Mouse (Mus musculus): ENCODE data around the gene Hspb9. TPM values are rescaled to one million over a fixed set of nuclear protein-coding genes. Genes with fewer than 3 reads are reported as not detected.

Hspb9 gene
- not detected in 2 replicates for polyA plus RNA-seq (2014; fragmentation: Nextera tagmentation; extraction: Ambion mirVana)

- H3K27ac ChIP-seq (replicated peaks; ENCODE audit: low read depth, low read length) = no peak within 1 kb of the TSS; the same call in 1 of the 2 replicates
- H3K4me1 ChIP-seq (ENCODE audit: control insufficient read depth, insufficient read depth, low read length) = peaks cover 9% of the 10 kb centered on the region
These were observed at the start of gene Hspb9 for GRCm38 (mm10) chr11:100713735-100714533. Gene Hspb9, plus strand, starts transcription at chr11:100713850.

GRCm38 (mm10) chr11:100671049-100671448 is 42.6 kb upstream of the Hspb9 start:
- Histone ChIP-seq H3K36me3 (replicated peaks; ENCODE audit: control insufficient read depth, insufficient read depth, low read depth, low read length) (no peaks in the 10 kb centered on the region), H3K9ac (replicated peaks; ENCODE audit: low read length) (no peak overlapping the region), H3K4me2 (ENCODE audit: low read depth, low read length) (no peak overlapping the region), H3K27me3 (ENCODE audit: control insufficient read depth, insufficient read depth, low read length) (no peaks in the 10 kb centered on the region), H3K4me1 (ENCODE audit: control insufficient read depth, insufficient read depth, low read length) (no peaks in the 10 kb centered on the region), H3K9me3 (replicated peaks; ENCODE audit: control insufficient read depth, low read length) (no peaks in the 10 kb centered on the region), H3K27ac (replicated peaks; ENCODE audit: low read depth, low read length) (no peak overlapping the region), H3K4me3 (ENCODE audit: low read depth, low read length) (no peak overlapping the region)
- DNase-seq (ENCODE audit: low spot score) (no peak), ATAC-seq (replicated peaks; ENCODE audit: insufficient number of reproducible peaks, low FRiP score, low TSS enrichment, low read depth) (no peak)
- 83% methylated on average over 1 of the region's 1 CpGs for WGBS

More at GRCm38 (mm10) chr11:100713735-100714533, at the start of gene Hspb9:
- DNase-seq (ENCODE audit: low spot score) (peak; percentile 74), ATAC-seq (replicated peaks; ENCODE audit: insufficient number of reproducible peaks, low FRiP score, low TSS enrichment, low read depth) (no peak)
- Histone ChIP-seq H3K9me3 (replicated peaks; ENCODE audit: control insufficient read depth, low read length) (no peaks in the 10 kb centered on the region), H3K4me2 (ENCODE audit: low read depth, low read length) (peak within 1 kb of the TSS; percentile 37), H3K27me3 (ENCODE audit: control insufficient read depth, insufficient read depth, low read length) (no peaks in the 10 kb centered on the region), H3K4me3 (ENCODE audit: low read depth, low read length) (peak within 1 kb of the TSS; percentile 16), H3K36me3 (replicated peaks; ENCODE audit: control insufficient read depth, insufficient read depth, low read depth, low read length) (peaks cover 7% of the 10 kb centered on the region), H3K9ac (replicated peaks; ENCODE audit: low read length) (peak within 1 kb of the TSS; percentile 59)
- 2% methylated on average over 38 of the region's 38 CpGs for WGBS

GRCm38 (mm10) chr11:100671956-100672355 is 41.7 kb upstream of the Hspb9 start:
- H3K36me3 ChIP-seq (replicated peaks; ENCODE audit: control insufficient read depth, insufficient read depth, low read depth, low read length) = no peaks in the 10 kb centered on the region
- no peaks in the 10 kb centered on the region for H3K9me3 ChIP-seq (replicated peaks; ENCODE audit: control insufficient read depth, low read length)
- no peaks in the 10 kb centered on the region for H3K27me3 ChIP-seq (ENCODE audit: control insufficient read depth, insufficient read depth, low read length)
- DNase-seq (ENCODE audit: low spot score) (no peak), ATAC-seq (replicated peaks; ENCODE audit: insufficient number of reproducible peaks, low FRiP score, low TSS enrichment, low read depth) (no peak)
- H3K4me2 ChIP-seq (ENCODE audit: low read depth, low read length) = no peak overlapping the region
- no peak overlapping the region for H3K27ac ChIP-seq (replicated peaks; ENCODE audit: low read depth, low read length)
- H3K9ac ChIP-seq (replicated peaks; ENCODE audit: low read length) = no peak overlapping the region
- 89% methylated on average over 2 of the region's 2 CpGs for WGBS
- H3K4me1 ChIP-seq (ENCODE audit: control insufficient read depth, insufficient read depth, low read length) = no peaks in the 10 kb centered on the region
- H3K4me3 ChIP-seq (ENCODE audit: low read depth, low read length) = no peak overlapping the region

GRCm38 (mm10) chr11:100673169-100673568 is 40.5 kb upstream of the Hspb9 start:
- H3K4me2 ChIP-seq (ENCODE audit: low read depth, low read length) = peak overlapping the region; percentile 38
- WGBS = 1% methylated on average over 23 of the region's 23 CpGs
- no peaks in the 10 kb centered on the region for H3K36me3 ChIP-seq (replicated peaks; ENCODE audit: control insufficient read depth, insufficient read depth, low read depth, low read length)
- DNase-seq (ENCODE audit: low spot score) (peak; percentile 35), ATAC-seq (replicated peaks; ENCODE audit: insufficient number of reproducible peaks, low FRiP score, low TSS enrichment, low read depth) (no peak)
- H3K27ac ChIP-seq (replicated peaks; ENCODE audit: low read depth, low read length) = no peak overlapping the region
- H3K9me3 ChIP-seq (replicated peaks; ENCODE audit: control insufficient read depth, low read length) = no peaks in the 10 kb centered on the region
- H3K4me1 ChIP-seq (ENCODE audit: control insufficient read depth, insufficient read depth, low read length) = no peaks in the 10 kb centered on the region
- peak overlapping the region; percentile 6; the same call in 1 of the 2 replicates for H3K4me3 ChIP-seq (ENCODE audit: low read depth, low read length)
- peak overlapping the region; percentile 61 for H3K9ac ChIP-seq (replicated peaks; ENCODE audit: low read length)
- no peaks in the 10 kb centered on the region for H3K27me3 ChIP-seq (ENCODE audit: control insufficient read depth, insufficient read depth, low read length)

- 54% methylated on average over 7 of the region's 7 CpGs for WGBS
- H3K4me3 ChIP-seq (ENCODE audit: low read depth, low read length) = no peak overlapping the region
- H3K27ac ChIP-seq (replicated peaks; ENCODE audit: low read depth, low read length) = no peak overlapping the region
- ATAC-seq (replicated peaks; ENCODE audit: insufficient number of reproducible peaks, low FRiP score, low TSS enrichment, low read depth) (no peak), DNase-seq (ENCODE audit: low spot score) (no peak)
- H3K36me3 ChIP-seq (replicated peaks; ENCODE audit: control insufficient read depth, insufficient read depth, low read depth, low read length) = no peaks in the 10 kb centered on the region
- no peaks in the 10 kb centered on the region for H3K9me3 ChIP-seq (replicated peaks; ENCODE audit: control insufficient read depth, low read length)
- H3K4me1 ChIP-seq (ENCODE audit: control insufficient read depth, insufficient read depth, low read length) = no peaks in the 10 kb centered on the region
- no peak overlapping the region for H3K9ac ChIP-seq (replicated peaks; ENCODE audit: low read length)
- no peaks in the 10 kb centered on the region for H3K27me3 ChIP-seq (ENCODE audit: control insufficient read depth, insufficient read depth, low read length)
- H3K4me2 ChIP-seq (ENCODE audit: low read depth, low read length) = no peak overlapping the region
These were observed 35.8 kb upstream of the Hspb9 start for GRCm38 (mm10) chr11:100677810-100678209.

- Histone ChIP-seq H3K9ac (replicated peaks; ENCODE audit: low read length) (no peak overlapping the region), H3K36me3 (replicated peaks; ENCODE audit: control insufficient read depth, insufficient read depth, low read depth, low read length) (no peaks in the 10 kb centered on the region), H3K4me1 (ENCODE audit: control insufficient read depth, insufficient read depth, low read length) (no peaks in the 10 kb centered on the region), H3K27me3 (ENCODE audit: control insufficient read depth, insufficient read depth, low read length) (no peaks in the 10 kb centered on the region), H3K27ac (replicated peaks; ENCODE audit: low read depth, low read length) (no peak overlapping the region), H3K4me2 (ENCODE audit: low read depth, low read length) (no peak overlapping the region), H3K9me3 (replicated peaks; ENCODE audit: control insufficient read depth, low read length) (no peaks in the 10 kb centered on the region), H3K4me3 (ENCODE audit: low read depth, low read length) (no peak overlapping the region)
- ATAC-seq (replicated peaks; ENCODE audit: insufficient number of reproducible peaks, low FRiP score, low TSS enrichment, low read depth) = no peak
- DNase-seq (ENCODE audit: low spot score) = no peak
- 74% methylated on average over 5 of the region's 5 CpGs for WGBS
These were observed 31.8 kb upstream of the Hspb9 start for GRCm38 (mm10) chr11:100681826-100682225.

- Histone ChIP-seq H3K27ac (replicated peaks; ENCODE audit: low read depth, low read length) (no peak overlapping the region), H3K4me2 (ENCODE audit: low read depth, low read length) (no peak overlapping the region), H3K9me3 (replicated peaks; ENCODE audit: control insufficient read depth, low read length) (no peaks in the 10 kb centered on the region), H3K9ac (replicated peaks; ENCODE audit: low read length) (no peak overlapping the region), H3K4me3 (ENCODE audit: low read depth, low read length) (no peak overlapping the region), H3K4me1 (ENCODE audit: control insufficient read depth, insufficient read depth, low read length) (no peaks in the 10 kb centered on the region), H3K27me3 (ENCODE audit: control insufficient read depth, insufficient read depth, low read length) (no peaks in the 10 kb centered on the region), H3K36me3 (replicated peaks; ENCODE audit: control insufficient read depth, insufficient read depth, low read depth, low read length) (no peaks in the 10 kb centered on the region)
- WGBS = 66% methylated on average over 5 of the region's 5 CpGs
- no peak for ATAC-seq (replicated peaks; ENCODE audit: insufficient number of reproducible peaks, low FRiP score, low TSS enrichment, low read depth)
- no peak for DNase-seq (ENCODE audit: low spot score)
These were observed 31.1 kb upstream of the Hspb9 start for GRCm38 (mm10) chr11:100682526-100682925.

- Histone ChIP-seq H3K9me3 (replicated peaks; ENCODE audit: control insufficient read depth, low read length) (no peaks in the 10 kb centered on the region), H3K36me3 (replicated peaks; ENCODE audit: control insufficient read depth, insufficient read depth, low read depth, low read length) (no peaks in the 10 kb centered on the region), H3K9ac (replicated peaks; ENCODE audit: low read length) (no peak overlapping the region), H3K4me2 (ENCODE audit: low read depth, low read length) (no peak overlapping the region), H3K27me3 (ENCODE audit: control insufficient read depth, insufficient read depth, low read length) (no peaks in the 10 kb centered on the region), H3K27ac (replicated peaks; ENCODE audit: low read depth, low read length) (no peak overlapping the region), H3K4me1 (ENCODE audit: control insufficient read depth, insufficient read depth, low read length) (no peaks in the 10 kb centered on the region), H3K4me3 (ENCODE audit: low read depth, low read length) (no peak overlapping the region)
- no peak for DNase-seq (ENCODE audit: low spot score)
- no peak for ATAC-seq (replicated peaks; ENCODE audit: insufficient number of reproducible peaks, low FRiP score, low TSS enrichment, low read depth)
- WGBS = 82% methylated on average over 2 of the region's 2 CpGs
These were observed 29.6 kb upstream of the Hspb9 start for GRCm38 (mm10) chr11:100684084-100684483.
